Mouse (Mus musculus): ENCODE data around the gene Sav1. TPM values are rescaled to one million over a fixed set of nuclear protein-coding genes. Genes with fewer than 3 reads are reported as not detected.

Gene Sav1
- 7.5 and 8.1 TPM in 2 replicates for polyA plus RNA-seq (2016; fragmentation: Nextera tagmentation; extraction: Ambion mirVana)

GRCm38 (mm10) chr12:69986786-69987497 is at the start of gene Sav1:
Gene Sav1 (minus strand): TSS chr12:69987002.
- Histone ChIP-seq H3K36me3 (peaks cover 16% of the 10 kb centered on the region; the same call in 1 of the 2 replicates), H3K4me3 (peak within 1 kb of the TSS; percentile 93), H3K4me1 (peaks cover 11% of the 10 kb centered on the region), H3K4me2 (replicated peaks) (peak within 1 kb of the TSS; percentile 82), H3K9me3 (no peaks in the 10 kb centered on the region), H3K27me3 (replicated peaks) (no peaks in the 10 kb centered on the region), H3K27ac (peak within 1 kb of the TSS; percentile 84), H3K9ac (peak within 1 kb of the TSS; percentile 89)
- peak; percentile 94 for ATAC-seq (ENCODE audit: low FRiP score, low read depth)
- WGBS: under 1% methylated on average over 95 of the region's 102 CpGs

- no peak overlapping the region for H3K4me3 ChIP-seq
- no peak overlapping the region for H3K9ac ChIP-seq
- ATAC-seq (ENCODE audit: low FRiP score, low read depth): no peak
- no peak overlapping the region for H3K27ac ChIP-seq
- no peaks in the 10 kb centered on the region for H3K27me3 ChIP-seq (replicated peaks)
- no peaks in the 10 kb centered on the region for H3K4me1 ChIP-seq
- H3K36me3 ChIP-seq: peaks cover 70% of the 10 kb centered on the region
- no peak overlapping the region for H3K4me2 ChIP-seq (replicated peaks)
- no peaks in the 10 kb centered on the region for H3K9me3 ChIP-seq
These were observed 39.4 kb upstream of the Sav1 start for GRCm38 (mm10) chr12:70026233-70026632.

- no peak overlapping the region for H3K4me3 ChIP-seq
- 94% methylated on average over 6 of the region's 6 CpGs for WGBS
- no peaks in the 10 kb centered on the region for H3K27me3 ChIP-seq (replicated peaks)
- H3K9ac ChIP-seq: no peak overlapping the region
- ATAC-seq (ENCODE audit: low FRiP score, low read depth): no peak
- no peak overlapping the region for H3K4me2 ChIP-seq (replicated peaks)
- peaks cover 70% of the 10 kb centered on the region for H3K36me3 ChIP-seq
- no peaks in the 10 kb centered on the region for H3K4me1 ChIP-seq
- no peaks in the 10 kb centered on the region for H3K9me3 ChIP-seq
- H3K27ac ChIP-seq: no peak overlapping the region
These were observed 38.6 kb upstream of the Sav1 start for GRCm38 (mm10) chr12:70025431-70025830.

- H3K36me3 ChIP-seq: peaks cover 76% of the 10 kb centered on the region
- no peak for ATAC-seq (ENCODE audit: low FRiP score, low read depth)
- 87% methylated on average over 4 of the region's 4 CpGs for WGBS
- H3K9me3 ChIP-seq: no peaks in the 10 kb centered on the region
- no peak overlapping the region for H3K4me3 ChIP-seq
- no peaks in the 10 kb centered on the region for H3K27me3 ChIP-seq (replicated peaks)
- no peaks in the 10 kb centered on the region for H3K4me1 ChIP-seq
- no peak overlapping the region for H3K4me2 ChIP-seq (replicated peaks)
- H3K27ac ChIP-seq: no peak overlapping the region
- no peak overlapping the region for H3K9ac ChIP-seq
These were observed 36.8 kb upstream of the Sav1 start for GRCm38 (mm10) chr12:70023580-70023979.

GRCm38 (mm10) chr12:70018153-70018552 is 31.4 kb upstream of the Sav1 start:
- 86% methylated on average over 4 of the region's 4 CpGs for WGBS
- H3K4me2 ChIP-seq (replicated peaks): no peak overlapping the region
- no peak overlapping the region for H3K27ac ChIP-seq
- no peak for ATAC-seq (ENCODE audit: low FRiP score, low read depth)
- H3K4me3 ChIP-seq: no peak overlapping the region
- no peaks in the 10 kb centered on the region for H3K4me1 ChIP-seq
- H3K36me3 ChIP-seq: peaks cover 68% of the 10 kb centered on the region
- no peaks in the 10 kb centered on the region for H3K9me3 ChIP-seq
- no peak overlapping the region for H3K9ac ChIP-seq
- H3K27me3 ChIP-seq (replicated peaks): no peaks in the 10 kb centered on the region

DNA sequence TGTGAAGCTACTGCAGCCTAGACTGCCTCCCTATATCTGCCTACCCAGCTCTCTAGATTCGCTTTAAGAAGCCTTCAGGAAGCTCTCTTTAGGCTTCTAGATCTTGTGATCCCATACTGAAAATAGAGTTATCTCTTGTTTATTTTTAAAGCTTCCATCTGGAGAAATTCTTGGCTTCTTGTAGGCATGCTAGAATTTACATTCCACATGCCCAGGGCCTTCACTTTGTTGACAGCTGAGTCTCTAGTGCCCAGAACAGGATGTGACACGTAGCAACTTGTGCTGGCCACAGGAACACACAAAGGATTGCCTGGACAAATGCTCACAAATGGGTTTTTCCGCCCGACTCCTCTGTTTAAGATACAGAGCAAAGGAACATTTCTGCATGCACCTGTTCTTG is 29.1 kb upstream of the Sav1 start:
- H3K9me3 ChIP-seq: no peaks in the 10 kb centered on the region
- WGBS: 80% methylated on average over 4 of the region's 4 CpGs
- no peak overlapping the region for H3K4me3 ChIP-seq
- no peaks in the 10 kb centered on the region for H3K4me1 ChIP-seq
- ATAC-seq (ENCODE audit: low FRiP score, low read depth): no peak
- no peak overlapping the region for H3K4me2 ChIP-seq (replicated peaks)
- H3K27me3 ChIP-seq (replicated peaks): no peaks in the 10 kb centered on the region
- H3K27ac ChIP-seq: no peak overlapping the region
- no peak overlapping the region for H3K9ac ChIP-seq
- peaks cover 62% of the 10 kb centered on the region for H3K36me3 ChIP-seq

DNA sequence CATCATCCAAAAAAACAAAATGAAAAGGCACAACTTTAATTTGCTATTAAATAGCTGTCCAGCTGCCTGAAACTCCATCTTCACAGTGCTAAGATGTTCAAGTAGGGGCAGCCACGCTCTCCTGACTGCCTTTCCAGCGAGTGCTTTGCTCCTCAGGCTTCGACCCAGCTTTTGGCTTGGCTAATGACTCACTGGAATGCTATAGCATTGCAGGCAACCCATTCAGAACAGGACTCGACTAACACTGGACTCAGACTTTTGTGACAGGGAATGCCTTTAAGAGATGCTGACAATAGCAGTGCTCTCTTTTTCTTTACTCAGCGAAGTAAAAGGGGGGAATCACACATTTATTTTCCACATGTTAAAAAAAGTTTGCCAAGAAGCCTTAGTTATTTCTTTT is 24.9 kb upstream of the Sav1 start:
- no peak overlapping the region for H3K4me2 ChIP-seq (replicated peaks)
- no peak for ATAC-seq (ENCODE audit: low FRiP score, low read depth)
- H3K4me1 ChIP-seq: no peaks in the 10 kb centered on the region
- 53% methylated on average over 5 of the region's 5 CpGs for WGBS
- H3K9ac ChIP-seq: no peak overlapping the region
- no peak overlapping the region for H3K27ac ChIP-seq
- H3K4me3 ChIP-seq: no peak overlapping the region
- H3K36me3 ChIP-seq: peaks cover 33% of the 10 kb centered on the region
- no peaks in the 10 kb centered on the region for H3K27me3 ChIP-seq (replicated peaks)
- H3K9me3 ChIP-seq: no peaks in the 10 kb centered on the region

- WGBS: 90% methylated on average over 4 of the region's 4 CpGs
- Histone ChIP-seq H3K36me3 (peaks cover 22% of the 10 kb centered on the region), H3K9ac (no peak overlapping the region), H3K27ac (no peak overlapping the region), H3K4me3 (no peak overlapping the region), H3K9me3 (no peaks in the 10 kb centered on the region), H3K27me3 (replicated peaks) (no peaks in the 10 kb centered on the region), H3K4me2 (replicated peaks) (no peak overlapping the region), H3K4me1 (no peaks in the 10 kb centered on the region)
- ATAC-seq (ENCODE audit: low FRiP score, low read depth): no peak
These were observed 23.6 kb upstream of the Sav1 start for GRCm38 (mm10) chr12:70010356-70010755.

- 80% methylated on average over 4 of the region's 4 CpGs for WGBS
- Histone ChIP-seq H3K4me1 (no peaks in the 10 kb centered on the region), H3K27ac (no peak overlapping the region), H3K4me2 (replicated peaks) (no peak overlapping the region), H3K9ac (no peak overlapping the region), H3K27me3 (replicated peaks) (no peaks in the 10 kb centered on the region), H3K4me3 (no peak overlapping the region), H3K9me3 (no peaks in the 10 kb centered on the region), H3K36me3 (no peaks in the 10 kb centered on the region)
- ATAC-seq (ENCODE audit: low FRiP score, low read depth): no peak
These were observed 18.3 kb upstream of the Sav1 start for GRCm38 (mm10) chr12:70005103-70005502.

DNA sequence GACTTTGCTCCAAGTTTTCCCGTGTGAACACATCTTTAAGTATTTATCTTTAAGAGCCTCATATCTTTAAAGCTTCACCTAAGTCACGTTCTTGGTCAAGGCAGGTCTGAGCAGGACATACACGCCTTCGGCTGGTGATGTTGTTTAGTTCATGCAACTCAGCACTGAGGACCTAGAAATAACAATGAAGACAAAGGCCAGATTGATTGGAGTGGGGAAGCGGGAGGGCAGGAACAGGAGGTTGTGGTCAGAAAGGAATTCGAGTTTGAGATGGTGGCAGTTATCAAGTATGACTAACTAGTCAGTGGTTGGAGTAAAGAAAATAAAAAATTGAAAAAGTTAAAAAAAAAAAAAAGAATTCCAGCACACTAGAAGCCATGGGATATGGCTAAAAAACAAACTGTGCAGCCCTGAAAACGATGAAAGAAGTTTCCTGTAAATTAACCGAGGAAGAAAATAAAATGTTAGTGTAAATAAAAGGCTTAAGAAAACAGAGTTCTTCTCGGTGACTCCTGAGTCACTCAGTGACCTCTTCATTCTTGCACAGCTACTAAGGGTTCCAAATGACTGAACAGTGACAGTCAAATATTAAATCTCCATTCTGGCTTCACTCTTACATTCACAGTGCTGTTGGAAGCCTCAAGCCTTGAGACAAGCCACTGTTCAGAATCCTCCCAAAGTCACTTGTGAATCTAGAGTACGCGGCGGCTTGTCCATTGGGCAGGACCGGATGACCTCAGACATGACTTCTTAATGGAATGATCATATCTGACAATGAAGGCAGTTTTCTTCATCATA is 11.6 kb upstream of the Sav1 start:
- Histone ChIP-seq H3K9me3 (no peaks in the 10 kb centered on the region), H3K36me3 (no peaks in the 10 kb centered on the region), H3K9ac (no peak overlapping the region), H3K27me3 (replicated peaks) (no peaks in the 10 kb centered on the region), H3K4me1 (no peaks in the 10 kb centered on the region), H3K4me2 (replicated peaks) (no peak overlapping the region), H3K4me3 (no peak overlapping the region), H3K27ac (no peak overlapping the region)
- 88% methylated on average over 13 of the region's 13 CpGs for WGBS
- ATAC-seq (ENCODE audit: low FRiP score, low read depth): no peak

DNA sequence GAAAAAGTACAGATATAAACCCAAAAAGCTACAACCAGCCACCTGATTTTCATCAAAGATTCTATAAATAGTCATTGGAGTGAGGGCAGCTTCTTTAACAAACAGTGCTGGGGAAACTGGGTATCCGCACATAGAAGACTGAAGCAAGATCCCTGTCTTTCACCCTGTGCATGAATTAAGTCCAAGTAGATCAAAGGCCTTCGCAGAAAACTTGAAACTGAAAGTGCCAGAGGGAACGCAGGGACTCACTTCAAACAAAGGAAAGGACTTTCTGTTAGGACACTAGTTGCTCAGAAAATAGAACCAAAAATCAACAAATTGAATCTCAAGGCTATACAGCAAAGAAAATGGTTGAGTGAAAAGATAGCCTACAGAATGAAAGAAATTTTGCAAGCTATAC is 8.6 kb upstream of the Sav1 start:
- Histone ChIP-seq H3K27me3 (replicated peaks) (no peaks in the 10 kb centered on the region), H3K9ac (no peak overlapping the region), H3K27ac (no peak overlapping the region), H3K4me1 (no peaks in the 10 kb centered on the region), H3K36me3 (no peaks in the 10 kb centered on the region), H3K4me2 (replicated peaks) (no peak overlapping the region), H3K4me3 (no peak overlapping the region), H3K9me3 (no peaks in the 10 kb centered on the region)
- ATAC-seq (ENCODE audit: low FRiP score, low read depth): no peak
- WGBS: 83% methylated on average over 3 of the region's 3 CpGs

DNA sequence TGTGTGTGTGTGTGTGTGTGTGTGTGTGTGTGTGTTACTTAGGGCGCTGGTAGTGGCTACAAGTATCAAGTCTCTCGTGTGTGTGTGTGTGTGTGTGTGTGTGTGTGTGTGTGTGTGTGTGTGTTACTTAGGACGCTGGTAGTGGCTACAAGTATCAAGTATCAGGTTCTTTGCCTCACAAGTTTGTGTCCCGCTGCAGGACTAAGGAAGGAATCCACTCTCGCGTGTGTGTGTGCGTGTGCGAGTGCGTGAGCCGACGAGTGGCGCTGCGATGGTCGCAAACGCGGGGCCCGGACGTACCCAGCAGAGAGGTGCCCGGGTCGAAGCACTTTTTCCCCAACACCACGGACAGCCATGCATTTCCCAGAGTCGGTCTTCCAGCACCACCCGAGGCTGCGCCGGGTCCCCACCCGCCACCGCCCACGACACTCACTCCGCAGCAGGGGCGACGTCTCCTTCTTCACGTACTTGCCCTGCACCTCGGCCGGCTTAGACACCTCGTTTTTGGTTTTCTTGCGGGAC is 500 bp downstream of the Sav1 start:
- Histone ChIP-seq H3K9ac (peak overlapping the region; percentile 89), H3K36me3 (peaks cover 16% of the 10 kb centered on the region; the same call in 1 of the 2 replicates), H3K9me3 (no peaks in the 10 kb centered on the region), H3K27me3 (replicated peaks) (no peaks in the 10 kb centered on the region), H3K27ac (peak overlapping the region; percentile 84), H3K4me1 (peaks cover 11% of the 10 kb centered on the region), H3K4me3 (peak overlapping the region; percentile 93), H3K4me2 (replicated peaks) (peak overlapping the region; percentile 82)
- WGBS: under 1% methylated on average over 35 of the region's 36 CpGs
- peak; percentile 70 for ATAC-seq (ENCODE audit: low FRiP score, low read depth)

All from neural tube, embryonic 12.5 days (tissue).